Mouse (Mus musculus): ENCODE data around the gene Sun2. TPM values are rescaled to one million over a fixed set of nuclear protein-coding genes. Genes with fewer than 3 reads are reported as not detected.

Sun2 gene
- total and polyA plus RNA-seq, 3 experiments: 57.9 to 96.7 (median 83.3) TPM

DNA sequence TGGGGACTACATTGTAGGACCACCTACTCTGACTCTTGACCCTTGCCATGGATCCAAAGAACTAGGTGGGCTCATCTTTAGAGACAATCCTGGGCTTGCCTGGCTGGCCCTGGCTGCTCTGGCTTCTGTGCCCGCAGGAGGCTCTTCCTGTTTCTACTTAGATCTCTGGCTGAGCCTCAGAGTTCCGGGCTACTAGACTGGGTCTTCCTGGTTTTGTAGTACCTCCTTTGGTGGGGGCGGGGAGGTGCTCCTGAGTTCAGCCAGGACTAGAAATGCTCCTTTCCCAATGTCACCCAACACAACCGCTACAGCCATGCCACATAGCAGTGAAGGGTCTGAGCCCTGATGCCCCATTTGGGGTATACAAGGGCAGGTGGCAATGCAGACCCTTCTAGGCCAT, 21.5 kb downstream of the Sun2 start:
- no peak for DNase-seq
- no peak overlapping the region for H3K27ac ChIP-seq
- TF ChIP-seq EP300 (IDR thresholded peaks at IDR 0.05; ENCODE audit: insufficient read depth, low read depth, low read length) (no peak), POLR2A (IDR thresholded peaks at IDR 0.05; ENCODE audit: insufficient read depth, low read depth, low read length) (no peak), CTCF (IDR thresholded peaks at IDR 0.05) (no peak)
- 63% methylated on average over 4 of the region's 4 CpGs for WGBS
- no peaks in the 10 kb centered on the region for H3K79me2 ChIP-seq (replicated peaks; ENCODE audit: control insufficient read depth, insufficient read depth, low read length)
- H3K9ac ChIP-seq (ENCODE audit: low read depth, low read length): no peak overlapping the region
- intact Hi-C loops (cut with DNase I): no loop called here
- H3K36me3 ChIP-seq (ENCODE audit: control insufficient read depth, insufficient read depth, low read length): no peaks in the 10 kb centered on the region
- peaks cover 2% of the 10 kb centered on the region for H3K4me1 ChIP-seq (ENCODE audit: control insufficient read depth, insufficient read depth, low read length)
- H3K4me3 ChIP-seq: no peak overlapping the region
- H3K27me3 ChIP-seq (ENCODE audit: control insufficient read depth, insufficient read depth, low read length): no peaks in the 10 kb centered on the region

DNA sequence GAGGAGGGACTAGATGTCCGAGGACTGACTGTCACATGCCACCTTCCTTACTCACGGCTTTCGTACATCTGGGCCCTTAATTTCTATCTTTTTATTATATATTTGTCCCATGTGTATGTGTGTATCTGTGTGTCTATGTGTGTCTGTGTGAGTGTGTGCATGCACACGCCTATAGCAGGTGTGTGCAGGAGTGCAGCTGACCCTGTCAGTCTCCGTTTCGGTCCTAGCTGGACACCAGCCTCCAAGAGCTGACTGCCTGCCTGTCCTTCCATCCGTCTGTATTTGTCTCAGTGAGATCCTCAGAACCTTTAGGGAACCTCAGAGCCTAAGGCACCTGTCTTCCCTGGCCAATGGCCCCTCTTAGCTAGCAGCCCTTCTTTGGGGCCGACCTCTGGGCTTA, 22.1 kb downstream of the Sun2 start:
- Histone ChIP-seq H3K79me2 (replicated peaks; ENCODE audit: control insufficient read depth, insufficient read depth, low read length) (no peaks in the 10 kb centered on the region), H3K27ac (no peak overlapping the region), H3K4me3 (no peak overlapping the region), H3K27me3 (ENCODE audit: control insufficient read depth, insufficient read depth, low read length) (no peaks in the 10 kb centered on the region), H3K4me1 (ENCODE audit: control insufficient read depth, insufficient read depth, low read length) (peaks cover 2% of the 10 kb centered on the region), H3K36me3 (ENCODE audit: control insufficient read depth, insufficient read depth, low read length) (no peaks in the 10 kb centered on the region), H3K9ac (ENCODE audit: low read depth, low read length) (no peak overlapping the region)
- intact Hi-C loops (cut with DNase I): no loop called here
- WGBS: 88% methylated on average over 8 of the region's 8 CpGs
- DNase-seq: no peak
- TF ChIP-seq CTCF (IDR thresholded peaks at IDR 0.05) (no peak), POLR2A (IDR thresholded peaks at IDR 0.05; ENCODE audit: insufficient read depth, low read depth, low read length) (no peak), EP300 (IDR thresholded peaks at IDR 0.05; ENCODE audit: insufficient read depth, low read depth, low read length) (no peak)

DNA sequence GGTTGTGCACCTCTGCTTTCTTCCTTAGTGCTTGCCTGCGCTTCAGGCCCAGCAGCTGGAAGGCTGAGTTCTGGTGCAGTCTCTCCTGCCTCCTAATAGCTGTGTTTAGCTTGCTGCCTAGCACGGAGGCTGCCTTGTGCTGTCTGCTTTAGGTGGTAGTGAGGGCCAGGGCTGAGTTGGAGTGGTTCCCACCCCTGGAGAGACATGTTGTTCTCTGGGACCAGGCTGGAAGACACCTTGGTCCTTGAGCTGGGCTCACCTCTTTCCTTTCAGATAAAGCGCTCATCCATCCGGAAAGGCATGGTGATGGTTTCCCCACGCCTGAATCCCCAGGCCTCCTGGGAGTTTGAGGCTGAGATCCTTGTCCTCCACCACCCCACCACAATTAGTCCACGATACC, 25.6 kb downstream of the Sun2 start:
- H3K4me1 ChIP-seq (ENCODE audit: control insufficient read depth, insufficient read depth, low read length): no peaks in the 10 kb centered on the region
- DNase-seq: no peak
- no peaks in the 10 kb centered on the region for H3K27me3 ChIP-seq (ENCODE audit: control insufficient read depth, insufficient read depth, low read length)
- no peaks in the 10 kb centered on the region for H3K36me3 ChIP-seq (ENCODE audit: control insufficient read depth, insufficient read depth, low read length)
- H3K27ac ChIP-seq: no peak overlapping the region
- intact Hi-C loops (cut with DNase I): no loop called here
- no peak overlapping the region for H3K4me3 ChIP-seq
- no peak overlapping the region for H3K9ac ChIP-seq (ENCODE audit: low read depth, low read length)
- 90% methylated on average over 6 of the region's 6 CpGs for WGBS
- no peaks in the 10 kb centered on the region for H3K79me2 ChIP-seq (replicated peaks; ENCODE audit: control insufficient read depth, insufficient read depth, low read length)
- no peak for TF ChIP-seq POLR2A (IDR thresholded peaks at IDR 0.05; ENCODE audit: insufficient read depth, low read depth, low read length)
- no peak for TF ChIP-seq CTCF (IDR thresholded peaks at IDR 0.05)
- TF ChIP-seq EP300 (IDR thresholded peaks at IDR 0.05; ENCODE audit: insufficient read depth, low read depth, low read length): no peak

DNA sequence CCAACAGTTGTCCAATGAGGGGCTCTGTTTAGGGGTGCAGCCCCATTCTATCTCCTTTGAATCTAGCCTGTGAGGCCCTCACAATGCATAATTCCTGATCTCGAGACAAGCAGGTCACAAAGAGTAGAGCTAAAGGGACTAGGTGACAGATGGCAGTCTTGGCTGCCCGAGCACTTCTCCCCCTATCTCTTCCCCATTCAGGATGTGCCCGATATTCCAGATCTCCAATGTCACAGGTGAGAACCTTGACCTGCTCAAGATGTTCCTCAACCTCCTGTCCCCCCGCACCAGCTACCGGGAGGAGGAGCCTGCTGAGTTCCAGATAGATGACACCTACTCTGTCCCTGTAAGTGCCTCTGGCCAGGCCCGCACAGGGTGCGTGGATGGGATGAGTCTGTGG, 26.7 kb downstream of the Sun2 start:
- WGBS: 96% methylated on average over 7 of the region's 7 CpGs
- no peak overlapping the region for H3K4me3 ChIP-seq
- H3K27me3 ChIP-seq (ENCODE audit: control insufficient read depth, insufficient read depth, low read length): no peaks in the 10 kb centered on the region
- no peak overlapping the region for H3K27ac ChIP-seq
- no peaks in the 10 kb centered on the region for H3K4me1 ChIP-seq (ENCODE audit: control insufficient read depth, insufficient read depth, low read length)
- no peak for DNase-seq
- TF ChIP-seq EP300 (IDR thresholded peaks at IDR 0.05; ENCODE audit: insufficient read depth, low read depth, low read length) (no peak), POLR2A (IDR thresholded peaks at IDR 0.05; ENCODE audit: insufficient read depth, low read depth, low read length) (no peak), CTCF (IDR thresholded peaks at IDR 0.05) (no peak)
- no peaks in the 10 kb centered on the region for H3K79me2 ChIP-seq (replicated peaks; ENCODE audit: control insufficient read depth, insufficient read depth, low read length)
- no peaks in the 10 kb centered on the region for H3K36me3 ChIP-seq (ENCODE audit: control insufficient read depth, insufficient read depth, low read length)
- no peak overlapping the region for H3K9ac ChIP-seq (ENCODE audit: low read depth, low read length)
- intact Hi-C loops (cut with DNase I): no loop called here

DNA sequence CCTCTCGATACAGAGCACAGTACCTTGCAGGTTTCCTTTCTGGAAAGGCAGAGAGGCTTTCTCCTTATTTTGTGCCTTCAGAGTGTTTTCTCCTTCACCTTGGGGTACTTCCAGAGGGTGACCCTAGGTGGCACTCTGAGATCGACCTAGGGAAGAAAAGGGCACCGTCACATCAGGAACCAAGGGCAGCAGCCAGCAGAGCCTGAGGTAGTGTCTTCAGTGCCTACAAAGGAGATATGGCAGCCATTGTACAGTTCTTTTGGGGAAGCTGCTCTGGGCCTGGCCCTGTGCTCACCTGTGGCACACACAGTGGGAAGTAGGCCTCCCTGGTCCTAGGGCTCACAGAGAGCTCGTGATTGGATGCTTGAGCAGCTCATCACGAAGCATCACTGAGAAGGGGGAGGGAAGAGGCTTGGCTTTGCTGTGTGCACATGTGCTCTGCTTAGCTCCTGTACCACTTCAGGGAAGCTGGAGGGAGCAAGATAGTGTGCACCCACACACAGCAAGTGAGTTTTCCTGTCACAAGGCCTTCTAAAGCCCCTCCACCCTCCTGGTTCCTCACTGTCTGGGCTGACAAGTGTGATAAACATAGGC, 34.0 kb downstream of the Sun2 start:
- Histone ChIP-seq H3K27me3 (ENCODE audit: control insufficient read depth, insufficient read depth, low read length) (no peaks in the 10 kb centered on the region), H3K36me3 (ENCODE audit: control insufficient read depth, insufficient read depth, low read length) (no peaks in the 10 kb centered on the region), H3K4me1 (ENCODE audit: control insufficient read depth, insufficient read depth, low read length) (no peaks in the 10 kb centered on the region), H3K9ac (ENCODE audit: low read depth, low read length) (no peak overlapping the region), H3K79me2 (replicated peaks; ENCODE audit: control insufficient read depth, insufficient read depth, low read length) (no peaks in the 10 kb centered on the region), H3K27ac (no peak overlapping the region), H3K4me3 (no peak overlapping the region)
- no peak for DNase-seq
- WGBS: 94% methylated on average over 5 of the region's 5 CpGs
- intact Hi-C loops (cut with DNase I): no loop called here
- TF ChIP-seq EP300 (IDR thresholded peaks at IDR 0.05; ENCODE audit: insufficient read depth, low read depth, low read length) (no peak), CTCF (IDR thresholded peaks at IDR 0.05) (0 out of 2 replicates have a peak, but pooled peaks have one; percentile 5)

DNA sequence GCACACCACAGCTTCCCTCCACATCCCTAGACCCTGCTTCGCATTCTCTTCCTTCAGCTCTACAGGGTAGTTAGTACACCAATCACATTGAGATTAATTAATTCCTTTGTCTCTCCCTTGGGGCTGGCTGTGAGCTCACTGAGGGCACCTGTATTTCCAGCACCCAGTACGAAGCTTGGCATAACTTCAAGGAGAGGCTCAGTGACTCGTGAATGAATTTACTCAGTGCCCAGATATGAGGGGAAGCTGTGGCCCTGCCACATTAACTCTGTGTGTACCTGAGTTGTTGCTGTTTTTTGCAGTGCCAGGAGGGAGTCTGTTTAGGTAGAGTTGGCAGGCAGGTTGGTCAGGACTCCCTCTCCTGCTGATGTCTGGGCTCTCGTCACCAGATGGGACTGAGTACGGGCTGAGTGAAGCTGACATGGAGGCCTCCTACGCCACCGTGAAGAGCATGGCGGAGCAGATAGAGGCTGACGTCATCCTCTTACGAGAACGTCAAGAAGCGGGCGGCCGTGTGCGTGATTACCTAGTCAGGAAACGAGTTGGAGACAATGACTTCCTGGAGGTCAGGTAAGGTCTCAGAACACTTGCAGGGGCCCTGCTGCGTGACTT, 35.6 kb downstream of the Sun2 start:
- Histone ChIP-seq H3K27me3 (ENCODE audit: control insufficient read depth, insufficient read depth, low read length) (no peaks in the 10 kb centered on the region), H3K4me3 (no peak overlapping the region), H3K36me3 (ENCODE audit: control insufficient read depth, insufficient read depth, low read length) (no peaks in the 10 kb centered on the region), H3K4me1 (ENCODE audit: control insufficient read depth, insufficient read depth, low read length) (no peaks in the 10 kb centered on the region), H3K79me2 (replicated peaks; ENCODE audit: control insufficient read depth, insufficient read depth, low read length) (no peaks in the 10 kb centered on the region), H3K9ac (ENCODE audit: low read depth, low read length) (no peak overlapping the region), H3K27ac (no peak overlapping the region)
- no peak for DNase-seq
- intact Hi-C loops (cut with DNase I): no loop called here
- 64% methylated on average over 17 of the region's 17 CpGs for WGBS
- TF ChIP-seq POLR2A (IDR thresholded peaks at IDR 0.05; ENCODE audit: insufficient read depth, low read depth, low read length): no peak
- TF ChIP-seq EP300 (IDR thresholded peaks at IDR 0.05; ENCODE audit: insufficient read depth, low read depth, low read length): no peak
- no peak for TF ChIP-seq CTCF (IDR thresholded peaks at IDR 0.05)

Measured in heart, adult 2 months (tissue).